Mouse (Mus musculus): ENCODE data around the gene Igfbp6. TPM values are rescaled to one million over a fixed set of nuclear protein-coding genes. Genes with fewer than 3 reads are reported as not detected.

Igfbp6 gene
- polyA plus RNA-seq, 1 experiment from 2014 or later, result 1.4 TPM

DNA sequence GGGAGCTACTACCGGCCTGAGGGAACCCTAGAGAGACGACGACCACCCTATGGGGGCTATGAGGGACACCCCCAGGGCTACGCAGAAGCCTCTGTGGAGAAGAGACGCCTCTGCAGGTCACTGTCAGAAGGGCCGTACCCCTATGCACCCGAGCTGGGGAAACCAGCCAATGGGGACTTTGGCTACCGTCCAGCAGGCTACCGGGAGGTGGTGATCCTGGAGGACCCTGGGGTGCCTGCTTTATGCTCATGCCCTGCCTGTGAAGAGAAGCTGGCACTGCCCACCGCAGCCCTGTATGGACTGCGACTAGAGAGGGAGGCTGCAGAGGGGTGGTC is 32.7 kb upstream of the Igfbp6 start:
- Histone ChIP-seq H3K9me3 (no peaks in the 10 kb centered on the region), H3K27ac (replicated peaks) (no peak overlapping the region), H3K9ac (replicated peaks) (no peak overlapping the region), H3K4me2 (replicated peaks) (no peak overlapping the region), H3K4me3 (no peak overlapping the region), H3K36me3 (0 out of 2 replicates have a peak, but pooled peaks cover 3% of the 10 kb centered on the region), H3K4me1 (peaks cover 31% of the 10 kb centered on the region), H3K27me3 (peaks cover 10% of the 10 kb centered on the region; the same call in 1 of the 2 replicates)
- ATAC-seq (replicated peaks), result no peak
- 70% methylated on average over 11 of the region's 11 CpGs for WGBS

- H3K4me3 ChIP-seq, result no peak overlapping the region
- H3K9me3 ChIP-seq, result no peaks in the 10 kb centered on the region
- no peak overlapping the region for H3K27ac ChIP-seq (replicated peaks)
- no peak overlapping the region for H3K4me2 ChIP-seq (replicated peaks)
- H3K9ac ChIP-seq (replicated peaks), result no peak overlapping the region
- H3K36me3 ChIP-seq, result 0 out of 2 replicates have a peak, but pooled peaks cover 4% of the 10 kb centered on the region
- peaks cover 31% of the 10 kb centered on the region for H3K4me1 ChIP-seq
- no peak for ATAC-seq (replicated peaks)
- H3K27me3 ChIP-seq, result peaks cover 3% of the 10 kb centered on the region; the same call in 1 of the 2 replicates
- 89% methylated on average over 6 of the region's 6 CpGs for WGBS
Observed at GRCm38 (mm10) chr15:102112181-102112580, 32.0 kb upstream of the Igfbp6 start.

DNA sequence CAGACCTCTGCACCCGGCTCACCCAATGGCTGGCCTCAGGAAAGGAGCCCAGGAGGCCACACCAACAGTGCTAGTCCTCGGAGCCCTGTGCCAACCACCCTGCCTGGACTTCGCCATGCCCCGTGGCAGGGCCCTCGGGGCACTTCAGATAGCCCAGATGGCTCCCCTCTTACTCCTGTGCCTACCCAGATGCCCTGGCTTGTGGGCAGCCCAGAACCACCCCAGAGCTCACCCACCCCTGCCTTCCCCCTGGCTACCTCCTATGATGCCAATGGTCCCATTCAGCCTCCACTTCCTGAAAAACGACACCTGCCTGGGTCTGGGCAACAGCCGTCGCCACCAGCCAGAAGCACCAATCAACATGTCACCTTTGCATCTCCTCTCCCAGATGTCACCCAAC is 31.3 kb upstream of the Igfbp6 start:
- no peak for ATAC-seq (replicated peaks)
- Histone ChIP-seq H3K9ac (replicated peaks) (no peak overlapping the region), H3K36me3 (peaks cover 7% of the 10 kb centered on the region; the same call in 1 of the 2 replicates), H3K4me2 (replicated peaks) (no peak overlapping the region), H3K9me3 (no peaks in the 10 kb centered on the region), H3K4me3 (no peak overlapping the region), H3K27ac (replicated peaks) (no peak overlapping the region), H3K27me3 (no peaks in the 10 kb centered on the region; the same call in 1 of the 2 replicates), H3K4me1 (peaks cover 33% of the 10 kb centered on the region)
- WGBS, result 79% methylated on average over 8 of the region's 8 CpGs

DNA sequence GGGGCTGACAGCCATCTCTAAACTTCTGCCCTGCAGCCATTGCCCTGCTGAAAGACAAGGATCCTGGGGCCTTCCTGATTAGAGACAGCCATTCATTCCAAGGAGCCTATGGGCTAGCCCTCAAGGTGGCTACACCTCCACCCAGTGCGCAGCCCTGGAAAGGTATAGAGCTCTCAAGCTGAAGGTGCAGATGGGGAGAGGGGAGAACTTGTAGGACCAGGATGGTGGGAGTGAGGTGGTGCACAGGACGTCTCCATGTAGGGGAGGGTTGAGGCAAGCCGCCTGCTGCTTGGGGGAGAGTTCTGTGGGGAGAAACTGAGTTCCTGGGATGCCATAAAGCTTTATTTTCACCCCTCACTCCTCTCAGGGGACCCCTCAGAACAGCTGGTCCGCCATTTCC is 30.5 kb upstream of the Igfbp6 start:
- Histone ChIP-seq H3K4me2 (replicated peaks) (no peak overlapping the region), H3K27me3 (no peaks in the 10 kb centered on the region), H3K9ac (replicated peaks) (no peak overlapping the region), H3K4me1 (peaks cover 33% of the 10 kb centered on the region), H3K9me3 (no peaks in the 10 kb centered on the region), H3K4me3 (no peak overlapping the region), H3K36me3 (peaks cover 14% of the 10 kb centered on the region; the same call in 1 of the 2 replicates), H3K27ac (replicated peaks) (no peak overlapping the region)
- no peak for ATAC-seq (replicated peaks)
- 83% methylated on average over 4 of the region's 4 CpGs for WGBS

DNA sequence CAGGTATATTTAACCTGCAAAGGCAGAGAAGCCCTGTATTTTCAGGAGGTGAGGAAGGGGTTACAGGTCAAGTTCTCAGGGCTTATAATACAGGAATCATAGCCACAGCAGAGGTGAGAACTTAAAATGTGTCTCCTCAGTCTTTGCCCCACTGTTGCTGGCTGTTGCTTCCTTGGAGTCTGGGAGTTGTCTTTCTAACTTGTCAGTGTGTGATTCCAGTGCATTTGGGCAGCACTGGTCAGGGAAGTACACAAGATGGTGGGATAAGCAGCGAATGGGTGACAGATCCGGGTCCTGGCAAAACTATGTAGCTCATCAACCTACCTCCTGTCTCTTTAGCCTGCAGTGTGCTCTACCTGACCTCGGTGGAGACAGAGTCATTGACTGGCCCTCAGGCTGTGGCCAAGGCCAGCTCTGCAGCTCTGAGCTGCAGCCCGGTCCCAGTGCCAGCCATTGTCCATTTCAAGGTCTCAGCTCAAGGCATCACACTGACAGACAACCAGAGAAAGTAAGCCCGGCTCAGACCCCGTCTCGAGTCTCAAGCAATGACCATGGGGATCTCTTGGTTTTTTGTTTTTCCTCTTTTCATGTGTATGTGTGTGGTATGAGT is 29.4 kb upstream of the Igfbp6 start:
- peaks cover 34% of the 10 kb centered on the region for H3K4me1 ChIP-seq
- H3K27ac ChIP-seq (replicated peaks), result no peak overlapping the region
- H3K4me2 ChIP-seq (replicated peaks), result no peak overlapping the region
- H3K9ac ChIP-seq (replicated peaks), result no peak overlapping the region
- peaks cover 22% of the 10 kb centered on the region; the same call in 1 of the 2 replicates for H3K36me3 ChIP-seq
- H3K4me3 ChIP-seq, result no peak overlapping the region
- no peaks in the 10 kb centered on the region for H3K9me3 ChIP-seq
- no peak for ATAC-seq (replicated peaks)
- no peaks in the 10 kb centered on the region for H3K27me3 ChIP-seq
- 86% methylated on average over 7 of the region's 7 CpGs for WGBS

DNA sequence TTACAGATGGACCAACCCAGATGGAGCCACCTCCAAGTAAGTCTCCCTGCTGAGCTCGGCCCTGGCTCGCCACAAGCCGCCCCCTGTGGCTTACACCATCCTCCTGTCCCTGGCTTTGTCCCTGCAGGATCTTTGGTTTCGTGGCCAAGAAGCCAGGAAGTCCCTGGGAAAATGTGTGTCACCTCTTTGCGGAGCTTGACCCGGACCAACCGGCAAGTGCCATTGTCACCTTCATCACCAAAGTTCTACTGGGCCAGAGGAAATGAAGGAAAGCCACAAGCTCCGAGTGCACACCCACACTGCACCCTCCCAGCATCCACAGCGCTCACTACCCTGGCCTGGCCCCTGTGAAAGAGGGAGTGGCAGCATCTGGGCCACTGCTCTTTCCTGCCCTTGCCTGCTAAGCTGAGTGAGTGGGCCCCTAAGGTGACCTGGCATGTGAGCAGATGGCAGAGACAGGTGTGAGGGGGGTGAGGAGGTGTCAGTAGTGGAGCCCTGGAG is 28.4 kb upstream of the Igfbp6 start:
- ATAC-seq (replicated peaks), result no peak
- Histone ChIP-seq H3K4me1 (peaks cover 39% of the 10 kb centered on the region), H3K27me3 (no peaks in the 10 kb centered on the region), H3K9me3 (no peaks in the 10 kb centered on the region), H3K4me3 (no peak overlapping the region), H3K36me3 (peaks cover 22% of the 10 kb centered on the region; the same call in 1 of the 2 replicates), H3K27ac (replicated peaks) (peak overlapping the region; percentile 77), H3K4me2 (replicated peaks) (no peak overlapping the region), H3K9ac (replicated peaks) (no peak overlapping the region)
- 61% methylated on average over 9 of the region's 9 CpGs for WGBS

DNA sequence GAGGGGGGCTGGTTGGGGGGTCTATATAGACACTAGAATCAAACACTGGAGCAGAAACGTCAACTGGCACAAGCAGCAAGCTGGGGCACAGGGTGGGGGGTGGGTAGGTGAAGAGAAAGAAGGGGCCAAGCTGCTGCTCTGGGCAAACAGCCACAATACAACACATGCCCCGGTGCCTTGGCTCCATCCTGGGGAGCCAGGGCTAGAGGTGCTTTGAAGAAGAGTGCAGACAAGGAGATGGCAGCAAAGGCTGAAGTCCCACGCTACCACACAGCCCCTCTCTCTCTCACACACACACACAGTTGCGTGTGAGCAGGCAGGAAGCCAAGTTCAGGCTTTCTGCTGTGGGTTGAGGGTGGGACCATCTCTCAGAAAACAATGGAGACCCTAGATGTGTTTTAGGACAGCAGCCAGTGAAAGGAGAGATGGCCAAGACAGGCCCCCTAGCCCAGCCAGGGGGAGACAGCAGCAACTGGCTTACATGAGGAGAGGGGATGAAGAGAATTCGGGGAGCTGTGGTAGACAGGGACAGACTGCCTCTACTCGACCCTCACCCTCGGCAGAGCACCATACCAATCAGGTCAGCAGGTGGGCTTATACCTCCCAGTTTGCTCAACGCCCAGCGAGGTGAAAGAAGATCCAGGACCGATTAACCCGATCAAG is 27.3 kb upstream of the Igfbp6 start:
- Histone ChIP-seq H3K4me2 (replicated peaks) (no peak overlapping the region; the same call in 1 of the 2 replicates), H3K36me3 (peaks cover 29% of the 10 kb centered on the region), H3K4me1 (peaks cover 39% of the 10 kb centered on the region), H3K9me3 (no peaks in the 10 kb centered on the region), H3K27me3 (no peaks in the 10 kb centered on the region), H3K4me3 (no peak overlapping the region), H3K9ac (replicated peaks) (no peak overlapping the region), H3K27ac (replicated peaks) (peak overlapping the region; percentile 77)
- ATAC-seq (replicated peaks), result peak; percentile 70
- WGBS, result 43% methylated on average over 11 of the region's 11 CpGs

DNA sequence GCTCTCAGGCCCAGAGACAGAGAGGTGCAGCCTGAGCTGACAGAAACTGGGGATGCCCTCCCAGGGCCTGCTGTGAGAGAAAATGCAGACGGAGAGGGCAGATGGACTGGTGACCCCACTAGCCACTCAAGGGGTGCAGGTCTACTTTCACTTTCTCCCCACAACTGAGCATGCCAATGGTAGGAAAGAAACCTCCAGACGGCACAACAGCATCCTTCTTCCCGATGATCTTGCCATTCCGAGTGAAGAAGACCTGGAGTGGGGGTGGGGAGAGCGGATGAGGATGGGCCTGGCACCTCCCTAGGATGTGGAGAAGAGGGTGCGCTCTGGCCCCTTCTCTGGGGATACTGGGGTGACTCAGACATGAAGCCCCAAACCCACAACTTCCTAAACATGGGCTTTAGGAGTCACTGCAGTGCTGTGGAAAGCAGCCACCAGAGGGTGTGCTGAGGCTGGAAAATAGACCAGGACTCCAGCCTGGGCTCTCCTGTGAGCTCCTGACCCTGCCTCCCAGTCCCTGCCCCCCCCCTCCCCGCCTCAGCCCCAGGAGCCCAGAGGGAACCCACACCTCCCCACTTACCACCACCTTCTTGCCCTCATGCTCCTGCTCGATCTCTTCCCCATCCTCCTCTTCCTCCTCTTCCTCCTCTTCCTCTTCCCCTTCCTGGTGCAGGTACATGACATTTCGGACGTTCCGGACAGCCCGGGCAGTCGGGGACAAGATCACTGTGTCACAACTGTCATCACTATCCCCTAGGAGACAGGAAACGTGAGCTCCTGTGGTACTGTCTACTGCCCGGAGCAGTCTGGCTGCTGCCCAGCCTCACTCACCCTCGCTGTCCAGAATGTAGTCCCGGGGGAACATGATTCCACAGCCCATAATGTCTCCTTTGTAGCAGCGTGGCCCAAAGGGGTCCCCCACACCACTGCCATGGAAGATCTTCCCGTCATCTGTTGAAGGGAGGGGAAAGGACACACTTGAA is 26.4 kb upstream of the Igfbp6 start:
- peaks cover 32% of the 10 kb centered on the region for H3K36me3 ChIP-seq
- H3K4me1 ChIP-seq, result peaks cover 39% of the 10 kb centered on the region
- WGBS, result 77% methylated on average over 19 of the region's 19 CpGs
- no peak overlapping the region for H3K4me3 ChIP-seq
- H3K4me2 ChIP-seq (replicated peaks), result no peak overlapping the region
- H3K27ac ChIP-seq (replicated peaks), result peak overlapping the region; percentile 77
- ATAC-seq (replicated peaks), result no peak
- H3K27me3 ChIP-seq, result no peaks in the 10 kb centered on the region
- H3K9ac ChIP-seq (replicated peaks), result no peak overlapping the region
- no peaks in the 10 kb centered on the region for H3K9me3 ChIP-seq

DNA sequence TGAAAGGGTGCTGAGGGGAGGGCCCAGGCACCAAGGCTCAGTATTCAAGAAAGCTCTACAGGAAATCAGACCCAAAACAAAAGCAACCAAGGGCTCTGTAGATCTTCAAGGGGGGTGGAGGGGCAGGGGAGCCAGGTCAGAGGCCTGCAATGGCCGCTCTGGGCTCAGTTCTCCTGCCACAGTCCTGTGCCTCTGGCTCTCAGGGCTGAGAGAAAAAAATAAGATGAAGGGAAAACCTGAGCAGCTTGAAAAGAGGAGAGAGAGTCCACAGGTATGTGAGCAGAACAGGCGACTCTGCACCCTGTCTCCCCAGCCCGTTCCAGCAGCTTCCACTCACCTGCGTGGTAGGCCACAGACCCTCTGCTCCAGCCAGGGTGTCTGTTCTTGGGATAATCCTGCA is 25.6 kb upstream of the Igfbp6 start:
- Histone ChIP-seq H3K9me3 (no peaks in the 10 kb centered on the region), H3K27ac (replicated peaks) (no peak overlapping the region), H3K4me3 (no peak overlapping the region), H3K36me3 (peaks cover 34% of the 10 kb centered on the region), H3K4me1 (peaks cover 39% of the 10 kb centered on the region), H3K4me2 (replicated peaks) (no peak overlapping the region), H3K27me3 (no peaks in the 10 kb centered on the region), H3K9ac (replicated peaks) (0 out of 2 replicates have a peak overlapping the region, but pooled peaks have one; percentile 10)
- 82% methylated on average over 4 of the region's 4 CpGs for WGBS
- no peak for ATAC-seq (replicated peaks)

DNA sequence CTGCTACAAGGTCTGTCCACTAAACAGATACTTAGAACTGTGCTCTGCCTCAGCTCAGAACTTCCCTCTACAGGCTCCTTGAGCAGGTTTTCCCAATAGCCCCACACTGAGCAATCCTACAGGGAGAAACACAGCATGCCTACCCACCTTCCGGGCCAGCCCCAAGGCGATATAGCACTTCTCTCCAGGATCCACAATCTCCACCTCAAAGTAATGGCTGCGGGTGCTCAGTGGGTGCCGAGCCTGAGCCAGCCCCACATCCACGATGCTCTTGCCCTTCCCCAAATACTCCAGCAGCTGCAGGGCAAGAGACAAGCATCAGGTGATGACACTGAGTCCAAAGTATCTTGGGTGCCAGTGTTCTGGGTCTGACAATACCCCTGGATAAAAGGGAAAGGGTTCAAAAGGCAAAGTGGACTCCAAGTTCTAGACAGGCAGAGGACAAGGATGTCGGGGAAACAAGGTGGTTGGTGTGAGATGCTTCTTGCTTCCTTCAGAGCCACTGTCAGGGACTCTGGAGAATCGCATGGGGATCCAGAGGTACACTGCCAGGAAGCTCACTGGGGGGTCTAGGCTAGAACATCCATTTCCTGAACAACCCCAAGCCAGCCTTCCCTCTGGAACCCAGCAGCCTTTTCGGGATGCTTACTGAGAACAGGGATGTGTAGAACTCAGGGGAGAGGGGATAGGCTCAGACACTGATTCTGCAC is 24.9 kb upstream of the Igfbp6 start:
- Histone ChIP-seq H3K36me3 (peaks cover 34% of the 10 kb centered on the region), H3K27ac (replicated peaks) (0 out of 2 replicates have a peak overlapping the region, but pooled peaks have one; percentile 19)
- ATAC-seq (replicated peaks), result no peak

DNA sequence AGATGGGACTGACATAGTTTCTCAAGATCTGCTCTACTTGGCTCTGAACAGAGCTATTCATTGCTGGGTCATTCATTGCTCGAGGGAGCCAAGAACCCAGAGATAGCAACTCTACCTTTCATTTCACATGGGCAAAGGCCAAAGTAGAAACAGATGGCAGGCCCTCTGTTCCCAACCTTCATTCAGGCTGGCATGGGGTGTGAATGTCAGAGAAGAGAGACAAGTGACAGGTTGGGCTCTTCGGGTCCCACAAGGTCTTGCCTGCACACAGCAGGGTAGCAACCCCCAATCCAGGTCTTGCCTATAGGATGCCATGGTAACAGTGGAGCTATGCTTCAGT is 24.4 kb upstream of the Igfbp6 start:
- no peak for ATAC-seq (replicated peaks)
- peaks cover 39% of the 10 kb centered on the region for H3K4me1 ChIP-seq
- H3K9ac ChIP-seq (replicated peaks), result no peak overlapping the region
- WGBS, result 61% methylated on average over 2 of the region's 2 CpGs
- H3K27ac ChIP-seq (replicated peaks), result 0 out of 2 replicates have a peak overlapping the region, but pooled peaks have one; percentile 2
- H3K9me3 ChIP-seq, result no peaks in the 10 kb centered on the region
- H3K36me3 ChIP-seq, result peaks cover 39% of the 10 kb centered on the region
- no peak overlapping the region for H3K4me2 ChIP-seq (replicated peaks)
- no peak overlapping the region for H3K4me3 ChIP-seq
- H3K27me3 ChIP-seq, result no peaks in the 10 kb centered on the region

More for the DNA sequence above, 24.9 kb upstream of the Igfbp6 start:
- Histone ChIP-seq H3K4me3 (no peak overlapping the region), H3K4me1 (peaks cover 39% of the 10 kb centered on the region), H3K27me3 (no peaks in the 10 kb centered on the region), H3K4me2 (replicated peaks) (no peak overlapping the region), H3K9ac (replicated peaks) (no peak overlapping the region), H3K9me3 (no peaks in the 10 kb centered on the region)
- 79% methylated on average over 8 of the region's 8 CpGs for WGBS

All from forebrain, embryonic 15.5 days (tissue).